In genomic region chr11:86584898-86585597, GRCm38 (mm10) we compare ENCODE assay signal across 12 mouse cellular contexts. TPM values are rescaled to one million over a fixed set of nuclear protein-coding genes. Genes with fewer than 3 reads are reported as not detected.
DNase-seq lines count a peak whose midpoint lies in the region; ATAC-seq and TF ChIP-seq lines count a peak whose summit lies in the region.
"Had no signal": no experiment of that assay in that cellular context is flagged by ENCODE, and none has a peak within 500 bp of the region (broad histone marks: within the 10 kb centered on the region; RNA-seq: fewer than 3 reads in every experiment).

No protein-coding gene starts in this region.

- no peak for ATAC-seq in limb, embryonic 13.5 days (ENCODE audit: low FRiP score, low read depth)
- ATAC-seq: midbrain, embryonic 13.5 days had no signal

- H3K27ac ChIP-seq in gastrocnemius, adult 2 months: peak overlapping the region; percentile 84
- no peak overlapping the region for H3K27ac ChIP-seq in limb, embryonic 13.5 days
- no peak overlapping the region for H3K27ac ChIP-seq in limb, embryonic 10.5 days
- H3K27ac ChIP-seq in embryonic facial prominence, embryonic 10.5 days (replicated peaks): peak overlapping the region; percentile 73
- peak overlapping the region; percentile 99 for H3K27ac ChIP-seq in macrophage
- H3K27ac ChIP-seq: midbrain, embryonic 13.5 days had no signal

- H3K27me3 ChIP-seq in limb, embryonic 13.5 days: no peaks in the 10 kb centered on the region
- no peaks in the 10 kb centered on the region for H3K27me3 ChIP-seq in limb, embryonic 10.5 days (ENCODE audit: low read depth, poor library complexity, severe bottlenecking)
- no peaks in the 10 kb centered on the region for H3K27me3 ChIP-seq in embryonic facial prominence, embryonic 10.5 days (replicated peaks; ENCODE audit: low read depth, poor library complexity, severe bottlenecking)
- H3K27me3 ChIP-seq: midbrain, embryonic 13.5 days had no signal

- no peaks in the 10 kb centered on the region for H3K9me3 ChIP-seq in limb, embryonic 13.5 days
- H3K9me3 ChIP-seq in limb, embryonic 10.5 days (replicated peaks): no peaks in the 10 kb centered on the region
- no peaks in the 10 kb centered on the region for H3K9me3 ChIP-seq in embryonic facial prominence, embryonic 10.5 days
- H3K9me3 ChIP-seq: midbrain, embryonic 13.5 days had no signal

- no peak for DNase-seq in gastrocnemius, adult 2 months
- no peak for DNase-seq in gastrocnemius, adult 8-10 months (ENCODE audit: low spot score in 2 of 2)
- no peak for DNase-seq in limb, embryonic 10.5 days (ENCODE audit: low spot score)
- no peak for DNase-seq in embryonic facial prominence, embryonic 10.5 days (ENCODE audit: low spot score)
- no peak for DNase-seq in left cerebral cortex, adult 11 months (ENCODE audit: low spot score)
- DNase-seq in MN1 (ENCODE audit: low spot score): no peak
- DNase-seq: gastrocnemius, postnatal 14 days; layer of hippocampus, postnatal 36 days; retina, postnatal 1 day had no signal

- H3K4me1 ChIP-seq in limb, embryonic 13.5 days: peaks cover 20% of the 10 kb centered on the region
- H3K4me1 ChIP-seq in limb, embryonic 10.5 days: peaks cover 19% of the 10 kb centered on the region
- H3K4me1 ChIP-seq in embryonic facial prominence, embryonic 10.5 days: peaks cover 49% of the 10 kb centered on the region

- peaks cover 7% of the 10 kb centered on the region; the same call in 1 of the 2 replicates for H3K36me3 ChIP-seq in limb, embryonic 13.5 days
- H3K36me3 ChIP-seq in limb, embryonic 10.5 days: peaks cover 9% of the 10 kb centered on the region
- H3K36me3 ChIP-seq in embryonic facial prominence, embryonic 10.5 days (replicated peaks): 0 out of 2 replicates have a peak, but pooled peaks cover 3% of the 10 kb centered on the region
- no peaks in the 10 kb centered on the region for H3K36me3 ChIP-seq in macrophage (ENCODE audit: inconsistent target)

- TF ChIP-seq CTCF in gastrocnemius, adult 2 months (IDR thresholded peaks at IDR 0.05): no peak

- WGBS in limb, embryonic 13.5 days: 82% methylated on average over 7 of the region's 7 CpGs
- 85% methylated on average over 7 of the region's 7 CpGs for WGBS in limb, embryonic 10.5 days
- 74% methylated on average over 7 of the region's 7 CpGs for WGBS in embryonic facial prominence, embryonic 10.5 days
- 7% methylated on average over 6 of the region's 7 CpGs for WGBS in macrophage (ENCODE audit: missing documents)

- H3K79me2 ChIP-seq in macrophage (ENCODE audit: inconsistent target): peaks cover 53% of the 10 kb centered on the region

- no peak overlapping the region for H3K9ac ChIP-seq in limb, embryonic 13.5 days
- H3K9ac ChIP-seq: midbrain, embryonic 13.5 days had no signal

- peak overlapping the region; percentile 68 for H3K4me3 ChIP-seq in gastrocnemius, adult 2 months
- H3K4me3 ChIP-seq in limb, embryonic 13.5 days: peak overlapping the region; percentile 15; the same call in 1 of the 2 replicates
- no peak overlapping the region for H3K4me3 ChIP-seq in limb, embryonic 10.5 days
- H3K4me3 ChIP-seq in embryonic facial prominence, embryonic 10.5 days: peak overlapping the region; percentile 34
- peak overlapping the region; percentile 97 for H3K4me3 ChIP-seq in macrophage (ENCODE audit: inconsistent target)
- H3K4me3 ChIP-seq: midbrain, embryonic 13.5 days had no signal

- peak overlapping the region; percentile 30; the same call in 1 of the 2 replicates for H3K4me2 ChIP-seq in limb, embryonic 13.5 days (replicated peaks)
- H3K4me2 ChIP-seq: midbrain, embryonic 13.5 days had no signal

- intact Hi-C loops in gastrocnemius, adult 2 months (cut with DNase I): no loop called here

RNA-seq across cellular contexts. Expression of gene Tubd1, which starts 40.3 kb away (rescaled TPM):
- 1 to 10 TPM; 6.9 to 8.5 TPM for total RNA-seq in gastrocnemius, adult 2 months (2021)
- 1 to 10 TPM; 6.3 to 7.1 (median 6.7) TPM for total RNA-seq in gastrocnemius, adult 8-10 months (2022)
- polyA plus RNA-seq in limb, embryonic 13.5 days (2015; fragmentation: Nextera tagmentation; extraction: Ambion mirVana): 10.9 and 11.7 TPM in 2 replicates
- polyA plus RNA-seq in limb, embryonic 10.5 days (2016; fragmentation: Nextera tagmentation; extraction: Ambion mirVana): 9.8 and 10.8 TPM in 2 replicates
- 13.2 and 14.8 TPM in 2 replicates for polyA plus RNA-seq in embryonic facial prominence, embryonic 10.5 days (2016; fragmentation: Nextera tagmentation; extraction: Ambion mirVana)
- 10 to 100 TPM in 4 of 26 experiments, 1 to 10 TPM in 21, under 1 TPM in 1; 0.94 to 14.1 (median 6.1) TPM for total RNA-seq in macrophage (2018; cell fraction: chromatin; rRNA removed)
- 1 to 10 TPM; 1.9 to 6.5 (median 5.2) TPM for total RNA-seq in macrophage (2018; cell fraction: cytosol; rRNA removed)
- 10 to 100 TPM in 3 of 26 experiments, 1 to 10 TPM in 22, under 1 TPM in 1; 0.81 to 13.4 (median 6.3) TPM for total RNA-seq in macrophage (2018; cell fraction: nucleus; rRNA removed)
- 4.1 to 5.8 TPM (median 4.5 TPM) in 3 replicates for polyA plus RNA-seq in macrophage (2018)

RNA-seq across cellular contexts. Expression of gene Rps6kb1, which starts 40.4 kb away (rescaled TPM):
- total RNA-seq in gastrocnemius, adult 2 months (2021): 10 to 100 TPM; 21.1 to 22.3 TPM
- 10 to 100 TPM; 17.3 to 27.4 (median 20.1) TPM for total RNA-seq in gastrocnemius, adult 8-10 months (2022)
- polyA plus RNA-seq in limb, embryonic 13.5 days (2015; fragmentation: Nextera tagmentation; extraction: Ambion mirVana): 84.3 and 84.8 TPM in 2 replicates
- 47.3 and 64.3 TPM in 2 replicates for polyA plus RNA-seq in limb, embryonic 10.5 days (2016; fragmentation: Nextera tagmentation; extraction: Ambion mirVana)
- polyA plus RNA-seq in embryonic facial prominence, embryonic 10.5 days (2016; fragmentation: Nextera tagmentation; extraction: Ambion mirVana): 63.0 and 66.9 TPM in 2 replicates
- total RNA-seq in macrophage (2018; cell fraction: chromatin; rRNA removed): 10 to 100 TPM; 43.2 to 98.0 (median 75.0) TPM
- total RNA-seq in macrophage (2018; cell fraction: cytosol; rRNA removed): 10 to 100 TPM; 10.8 to 18.2 (median 14.3) TPM
- 10 to 100 TPM; 24.2 to 94.2 (median 46.2) TPM for total RNA-seq in macrophage (2018; cell fraction: nucleus; rRNA removed)
- 14.6 to 22.7 TPM (median 16.3 TPM) in 3 replicates for polyA plus RNA-seq in macrophage (2018)

Comparison
In these comparisons a context has a peak if more than half of its experiments do, and no peak if none do; other contexts are left out.
1. H3K27ac ChIP-seq: peak in gastrocnemius, adult 2 months (single experiment), embryonic facial prominence, embryonic 10.5 days (single experiment) and macrophage (single experiment); none in limb, embryonic 13.5 days (single experiment) and limb, embryonic 10.5 days (single experiment).